In the genomic region with DNA sequence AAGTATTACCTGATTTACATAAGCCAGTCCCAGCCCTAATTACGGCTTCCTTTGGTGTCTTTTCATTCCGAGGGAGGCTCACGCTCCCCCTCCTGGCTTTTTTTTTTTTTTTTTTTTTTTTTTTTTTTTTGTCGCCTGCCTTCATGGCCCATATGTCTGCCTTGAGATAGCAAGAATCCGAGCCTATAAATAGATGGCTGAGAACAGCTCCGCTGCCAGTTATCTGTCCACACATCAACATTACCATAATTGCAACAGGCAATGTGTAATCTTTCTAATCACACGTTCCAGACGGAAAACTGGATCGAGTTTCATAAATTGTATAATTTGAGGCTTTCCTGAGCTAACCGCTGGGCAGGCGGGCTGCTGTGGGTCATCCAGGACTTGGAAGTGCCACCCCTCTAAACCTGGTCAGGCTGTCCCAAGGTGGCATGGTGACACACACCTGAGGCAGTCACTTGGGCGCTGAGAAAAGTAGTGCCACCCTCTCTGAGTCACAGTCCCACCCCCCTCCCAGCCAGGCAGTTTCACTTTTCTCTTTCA, we compare ENCODE assay signal across 8 mouse cellular contexts.
A peak's percentile ranks its signal among the peaks of the same experiment; 100 is the strongest.
DNase-seq lines count a peak whose midpoint lies in the region; ATAC-seq and TF ChIP-seq lines count a peak whose summit lies in the region.

No protein-coding gene starts in this region.

- H3K9me3 ChIP-seq in liver, embryonic 11.5 days (ENCODE audit: control insufficient read depth, low read length): no peaks in the 10 kb centered on the region
- no peaks in the 10 kb centered on the region for H3K9me3 ChIP-seq in hindbrain, embryonic 12.5 days (replicated peaks)
- H3K9me3 ChIP-seq in liver, embryonic 13.5 days (replicated peaks): no peaks in the 10 kb centered on the region

- TF ChIP-seq POLR2A in cortical plate, adult 2 months (IDR thresholded peaks at IDR 0.05; ENCODE audit: extremely low read depth, insufficient read depth, low read length): no peak

- no peak for DNase-seq in liver, embryonic 11.5 days (ENCODE audit: low spot score)
- no peak for DNase-seq in liver
- no peak for DNase-seq in liver, embryonic 13.5 days
- DNase-seq in retina, postnatal 1 day: peak; percentile 64
- DNase-seq in adrenal gland, postnatal 36 days: no peak
- no peak for DNase-seq in Muller cell, postnatal 12 days (ENCODE audit: inconsistent ontology term)

- no peaks in the 10 kb centered on the region for H3K36me3 ChIP-seq in liver, embryonic 11.5 days (ENCODE audit: control insufficient read depth, insufficient read depth, low read length)
- H3K36me3 ChIP-seq in hindbrain, embryonic 12.5 days: no peaks in the 10 kb centered on the region
- no peaks in the 10 kb centered on the region for H3K36me3 ChIP-seq in liver, embryonic 13.5 days

- H3K4me3 ChIP-seq in liver, embryonic 11.5 days (ENCODE audit: low read depth, low read length): no peak overlapping the region
- H3K4me3 ChIP-seq in cortical plate, adult 2 months (ENCODE audit: insufficient read depth, low read length): peak overlapping the region; percentile 15; the same call in 1 of the 2 replicates
- no peak overlapping the region for H3K4me3 ChIP-seq in hindbrain, embryonic 12.5 days
- no peak overlapping the region; the same call in 1 of the 2 replicates for H3K4me3 ChIP-seq in liver, embryonic 13.5 days (replicated peaks)

- peak; percentile 60; the same call in 1 of the 2 replicates for ATAC-seq in liver, embryonic 11.5 days (replicated peaks; ENCODE audit: low FRiP score)
- peak; percentile 23; the same call in 1 of the 2 replicates for ATAC-seq in hindbrain, embryonic 12.5 days (ENCODE audit: low FRiP score)
- ATAC-seq in liver, embryonic 13.5 days (ENCODE audit: low read depth): peak; percentile 41; the same call in 1 of the 2 replicates

- no peak overlapping the region for H3K27ac ChIP-seq in liver, embryonic 11.5 days (ENCODE audit: low read depth, low read length)
- H3K27ac ChIP-seq in cortical plate, adult 2 months (ENCODE audit: insufficient read depth, low read length): no peak overlapping the region
- H3K27ac ChIP-seq in hindbrain, embryonic 12.5 days: peak overlapping the region; percentile 52; the same call in 1 of the 2 replicates
- H3K27ac ChIP-seq in liver, embryonic 13.5 days: no peak overlapping the region

- no peak for TF ChIP-seq CTCF in cortical plate, adult 2 months (IDR thresholded peaks at IDR 0.05; ENCODE audit: extremely low read depth, insufficient read depth, low read length)

- H3K9ac ChIP-seq in liver, embryonic 11.5 days (ENCODE audit: low read depth, low read length): no peak overlapping the region
- H3K9ac ChIP-seq in hindbrain, embryonic 12.5 days: no peak overlapping the region
- no peak overlapping the region for H3K9ac ChIP-seq in liver, embryonic 13.5 days

- peaks cover 14% of the 10 kb centered on the region for H3K4me1 ChIP-seq in liver, embryonic 11.5 days (replicated peaks; ENCODE audit: control insufficient read depth, insufficient read depth, low read length)
- peaks cover 2% of the 10 kb centered on the region; the same call in 1 of the 2 replicates for H3K4me1 ChIP-seq in cortical plate, adult 2 months (ENCODE audit: control insufficient read depth, insufficient read depth, low read length)
- peaks cover 33% of the 10 kb centered on the region for H3K4me1 ChIP-seq in hindbrain, embryonic 12.5 days
- H3K4me1 ChIP-seq in liver, embryonic 13.5 days (replicated peaks): peaks cover 19% of the 10 kb centered on the region

- peak overlapping the region; percentile 49 for H3K4me2 ChIP-seq in liver, embryonic 11.5 days
- peak overlapping the region; percentile 33 for H3K4me2 ChIP-seq in hindbrain, embryonic 12.5 days (replicated peaks)
- H3K4me2 ChIP-seq in liver, embryonic 13.5 days: peak overlapping the region; percentile 28

- WGBS in liver, embryonic 11.5 days: 11% methylated on average over 12 of the region's 12 CpGs
- WGBS in hindbrain, embryonic 12.5 days: 11% methylated on average over 12 of the region's 12 CpGs
- WGBS in liver, embryonic 13.5 days (ENCODE audit: insufficient replicate concordance): 7% methylated on average over 12 of the region's 12 CpGs

- H3K27me3 ChIP-seq in liver, embryonic 11.5 days (replicated peaks; ENCODE audit: control insufficient read depth, insufficient read depth, low read length): peaks cover 35% of the 10 kb centered on the region
- H3K27me3 ChIP-seq in hindbrain, embryonic 12.5 days: peaks cover 30% of the 10 kb centered on the region
- H3K27me3 ChIP-seq in liver, embryonic 13.5 days: peaks cover 63% of the 10 kb centered on the region
